Mouse (Mus musculus): Measurements from ENCODE around the gene Bri3. TPM values are rescaled to one million over a fixed set of nuclear protein-coding genes. Genes with fewer than 3 reads are reported as not detected.

Gene Bri3
- polyA plus RNA-seq, 1 experiment, result 242 TPM

GRCm38 (mm10) chr5:144206069-144206468 lies 38.2 kb upstream of the Bri3 start:
- no peak overlapping the region for H3K4me3 ChIP-seq (ENCODE audit: insufficient read depth, low read depth, low read length)
- no peak overlapping the region for H3K27ac ChIP-seq (ENCODE audit: insufficient read depth, low read depth, low read length)
- no peaks in the 10 kb centered on the region for H3K27me3 ChIP-seq (replicated peaks; ENCODE audit: control insufficient read depth, insufficient read depth, low read length)
- H3K36me3 ChIP-seq (ENCODE audit: control insufficient read depth, insufficient read depth, low read length), result peaks cover 5% of the 10 kb centered on the region; the same call in 1 of the 2 replicates
- no peak for TF ChIP-seq CTCF (conservative IDR thresholded peaks at IDR 0.05; ENCODE audit: insufficient read depth, insufficient read length, low read depth, low read length)
- TF ChIP-seq POLR2A (IDR thresholded peaks at IDR 0.05; ENCODE audit: low read depth, low read length), result no peak
- DNase-seq, result no peak
- 95% methylated on average over 15 of the region's 15 CpGs for WGBS
- no peaks in the 10 kb centered on the region for H3K4me1 ChIP-seq (ENCODE audit: control insufficient read depth, insufficient read depth, low read length)

GRCm38 (mm10) chr5:144207478-144207877 lies 36.8 kb upstream of the Bri3 start:
- peaks cover 5% of the 10 kb centered on the region; the same call in 1 of the 2 replicates for H3K36me3 ChIP-seq (ENCODE audit: control insufficient read depth, insufficient read depth, low read length)
- H3K4me1 ChIP-seq (ENCODE audit: control insufficient read depth, insufficient read depth, low read length), result no peaks in the 10 kb centered on the region
- H3K4me3 ChIP-seq (ENCODE audit: insufficient read depth, low read depth, low read length), result no peak overlapping the region
- no peak overlapping the region for H3K27ac ChIP-seq (ENCODE audit: insufficient read depth, low read depth, low read length)
- no peak for TF ChIP-seq POLR2A (IDR thresholded peaks at IDR 0.05; ENCODE audit: low read depth, low read length)
- TF ChIP-seq CTCF (conservative IDR thresholded peaks at IDR 0.05; ENCODE audit: insufficient read depth, insufficient read length, low read depth, low read length), result peak; percentile 76
- 46% methylated on average over 11 of the region's 11 CpGs for WGBS
- H3K27me3 ChIP-seq (replicated peaks; ENCODE audit: control insufficient read depth, insufficient read depth, low read length), result no peaks in the 10 kb centered on the region
- DNase-seq, result peak; percentile 37

GRCm38 (mm10) chr5:144214453-144214852 lies 29.8 kb upstream of the Bri3 start:
- TF ChIP-seq POLR2A (IDR thresholded peaks at IDR 0.05; ENCODE audit: low read depth, low read length) (no peak), CTCF (conservative IDR thresholded peaks at IDR 0.05; ENCODE audit: insufficient read depth, insufficient read length, low read depth, low read length) (peak; percentile 84)
- Histone ChIP-seq H3K27ac (ENCODE audit: insufficient read depth, low read depth, low read length) (no peak overlapping the region), H3K36me3 (ENCODE audit: control insufficient read depth, insufficient read depth, low read length) (0 out of 2 replicates have a peak, but pooled peaks cover 3% of the 10 kb centered on the region), H3K4me3 (ENCODE audit: insufficient read depth, low read depth, low read length) (no peak overlapping the region), H3K27me3 (replicated peaks; ENCODE audit: control insufficient read depth, insufficient read depth, low read length) (no peaks in the 10 kb centered on the region), H3K4me1 (ENCODE audit: control insufficient read depth, insufficient read depth, low read length) (no peaks in the 10 kb centered on the region)
- DNase-seq, result peak; percentile 56
- 37% methylated on average over 7 of the region's 7 CpGs for WGBS

GRCm38 (mm10) chr5:144215992-144216391 lies 28.2 kb upstream of the Bri3 start:
- no peak overlapping the region for H3K27ac ChIP-seq (ENCODE audit: insufficient read depth, low read depth, low read length)
- 73% methylated on average over 2 of the region's 2 CpGs for WGBS
- no peak overlapping the region for H3K4me3 ChIP-seq (ENCODE audit: insufficient read depth, low read depth, low read length)
- H3K4me1 ChIP-seq (ENCODE audit: control insufficient read depth, insufficient read depth, low read length), result no peaks in the 10 kb centered on the region
- no peak for DNase-seq
- no peaks in the 10 kb centered on the region for H3K27me3 ChIP-seq (replicated peaks; ENCODE audit: control insufficient read depth, insufficient read depth, low read length)
- no peaks in the 10 kb centered on the region for H3K36me3 ChIP-seq (ENCODE audit: control insufficient read depth, insufficient read depth, low read length)
- TF ChIP-seq POLR2A (IDR thresholded peaks at IDR 0.05; ENCODE audit: low read depth, low read length) (no peak), CTCF (conservative IDR thresholded peaks at IDR 0.05; ENCODE audit: insufficient read depth, insufficient read length, low read depth, low read length) (no peak)

- no peak for DNase-seq
- Histone ChIP-seq H3K27me3 (replicated peaks; ENCODE audit: control insufficient read depth, insufficient read depth, low read length) (no peaks in the 10 kb centered on the region), H3K4me1 (ENCODE audit: control insufficient read depth, insufficient read depth, low read length) (no peaks in the 10 kb centered on the region), H3K27ac (ENCODE audit: insufficient read depth, low read depth, low read length) (no peak overlapping the region), H3K36me3 (ENCODE audit: control insufficient read depth, insufficient read depth, low read length) (no peaks in the 10 kb centered on the region), H3K4me3 (ENCODE audit: insufficient read depth, low read depth, low read length) (no peak overlapping the region)
- TF ChIP-seq CTCF (conservative IDR thresholded peaks at IDR 0.05; ENCODE audit: insufficient read depth, insufficient read length, low read depth, low read length) (no peak), POLR2A (IDR thresholded peaks at IDR 0.05; ENCODE audit: low read depth, low read length) (no peak)
- 90% methylated on average over 7 of the region's 7 CpGs for WGBS
Measured at GRCm38 (mm10) chr5:144218061-144218460, 26.2 kb upstream of the Bri3 start.

GRCm38 (mm10) chr5:144219306-144219705 lies 24.9 kb upstream of the Bri3 start:
- no peak for TF ChIP-seq POLR2A (IDR thresholded peaks at IDR 0.05; ENCODE audit: low read depth, low read length)
- TF ChIP-seq CTCF (conservative IDR thresholded peaks at IDR 0.05; ENCODE audit: insufficient read depth, insufficient read length, low read depth, low read length), result no peak
- Histone ChIP-seq H3K27me3 (replicated peaks; ENCODE audit: control insufficient read depth, insufficient read depth, low read length) (no peaks in the 10 kb centered on the region), H3K27ac (ENCODE audit: insufficient read depth, low read depth, low read length) (peak overlapping the region; percentile 18; the same call in 1 of the 2 replicates), H3K4me3 (ENCODE audit: insufficient read depth, low read depth, low read length) (no peak overlapping the region), H3K4me1 (ENCODE audit: control insufficient read depth, insufficient read depth, low read length) (no peaks in the 10 kb centered on the region), H3K36me3 (ENCODE audit: control insufficient read depth, insufficient read depth, low read length) (no peaks in the 10 kb centered on the region)
- peak; percentile 69 for DNase-seq
- WGBS, result 66% methylated on average over 12 of the region's 12 CpGs

GRCm38 (mm10) chr5:144219936-144220335 lies 24.3 kb upstream of the Bri3 start:
- TF ChIP-seq POLR2A (IDR thresholded peaks at IDR 0.05; ENCODE audit: low read depth, low read length), result no peak
- no peak for TF ChIP-seq CTCF (conservative IDR thresholded peaks at IDR 0.05; ENCODE audit: insufficient read depth, insufficient read length, low read depth, low read length)
- Histone ChIP-seq H3K36me3 (ENCODE audit: control insufficient read depth, insufficient read depth, low read length) (no peaks in the 10 kb centered on the region), H3K27me3 (replicated peaks; ENCODE audit: control insufficient read depth, insufficient read depth, low read length) (no peaks in the 10 kb centered on the region), H3K4me1 (ENCODE audit: control insufficient read depth, insufficient read depth, low read length) (no peaks in the 10 kb centered on the region; the same call in 1 of the 2 replicates), H3K27ac (ENCODE audit: insufficient read depth, low read depth, low read length) (no peak overlapping the region), H3K4me3 (ENCODE audit: insufficient read depth, low read depth, low read length) (no peak overlapping the region)
- WGBS, result 94% methylated on average over 5 of the region's 5 CpGs
- no peak for DNase-seq
